Mouse (Mus musculus) myocyte (in vitro differentiated cells): ENCODE measurements around the gene Ttc21a.

Experiments
- MAX ChIP-seq: IDR thresholded peaks from one replicate; pipeline ENCODE4 v1.6.1; 2011; ENCODE audit warnings: low read depth, mild to moderate bottlenecking, control low read depth
- MYOD1 ChIP-seq, 3 experiments: IDR thresholded peaks; one replicate each; pipeline ENCODE4 v1.6.1; 2011; ENCODE audit warnings: control low read depth in 2 of 3, low read depth in 2 of 3, mild to moderate bottlenecking in 2 of 3, moderate library complexity in 1 of 3; ENCODE audit not compliant: insufficient read length in 2 of 3, control insufficient read depth in 1 of 3
- MYOG ChIP-seq, 3 experiments: IDR thresholded peaks; one replicate each; pipeline ENCODE4 v1.6.1; 2011; ENCODE audit warnings: control low read depth in 2 of 3, low read depth in 2 of 3, mild to moderate bottlenecking in 2 of 3; ENCODE audit not compliant: insufficient read length in 2 of 3, control insufficient read depth in 1 of 3, insufficient read depth in 1 of 3
- POLR2A ChIP-seq: IDR thresholded peaks from one replicate; pipeline ENCODE4 v1.6.1; 2011; ENCODE audit warnings: low read depth, mild to moderate bottlenecking, control low read depth, moderate library complexity; ENCODE audit not compliant: insufficient read length
- POLR2AphosphoS2 ChIP-seq: IDR thresholded peaks from one replicate; pipeline ENCODE4 v1.6.1; 2011; ENCODE audit warnings: low read depth, control low read depth; ENCODE audit not compliant: insufficient read length
- TCF12 ChIP-seq: IDR thresholded peaks from one replicate; pipeline ENCODE4 v1.6.1; 2011; ENCODE audit warnings: mild to moderate bottlenecking, control low read depth; ENCODE audit not compliant: poor library complexity, insufficient read depth, severe bottlenecking
- USF1 ChIP-seq: IDR thresholded peaks from one replicate; pipeline ENCODE4 v1.6.1; 2011; ENCODE audit warnings: low read depth, mild to moderate bottlenecking, control low read depth, moderate library complexity

GRCm38 (mm10) chr9:119925729-119926128 lies 11.7 kb upstream of the Ttc21a start:
- TF ChIP-seq MYOD1 (IDR thresholded peaks at IDR 0.05; ENCODE audit: control insufficient read depth in 1 of 3, insufficient read length in 2 of 3, low read depth in 2 of 3) (no peak), MAX (no peak), POLR2A (no peak), TCF12 (no peak), POLR2AphosphoS2 (no peak), MYOG (IDR thresholded peaks at IDR 0.05; ENCODE audit: control insufficient read depth in 1 of 3, insufficient read depth in 1 of 3, insufficient read length in 2 of 3, low read depth in 2 of 3) (no peak), USF1 (no peak)
